Mouse (Mus musculus): ENCODE results near the gene Hddc3. TPM values are rescaled to one million over a fixed set of nuclear protein-coding genes. Genes with fewer than 3 reads are reported as not detected.

The Hddc3 gene
- polyA plus RNA-seq, 1 experiment = 57.7 TPM

DNA sequence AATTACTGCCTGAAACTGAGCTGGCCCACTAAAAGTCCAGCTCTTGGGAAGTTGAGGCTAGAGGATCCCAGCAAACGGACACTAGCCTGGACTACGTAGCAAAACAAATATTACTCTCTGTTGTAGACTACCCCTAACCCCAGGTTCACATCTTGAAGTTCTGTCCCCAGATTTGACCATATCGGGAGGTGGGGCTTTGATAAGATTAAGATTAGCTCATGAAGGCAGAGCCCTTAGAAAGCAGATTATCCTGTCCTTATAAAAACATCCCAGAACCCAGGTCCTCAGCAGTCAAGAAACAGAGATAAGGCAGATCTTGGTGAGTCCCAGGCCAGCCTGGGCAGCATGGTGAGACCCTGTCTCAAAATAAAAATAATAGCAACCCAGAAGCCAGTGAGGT lies 29.3 kb downstream of the Hddc3 start:
- Histone ChIP-seq H3K4me1 (ENCODE audit: control insufficient read depth, insufficient read depth, low read length) (peaks cover 23% of the 10 kb centered on the region), H3K27me3 (ENCODE audit: control insufficient read depth, insufficient read depth, low read length) (no peaks in the 10 kb centered on the region), H3K27ac (ENCODE audit: insufficient read depth, low read length) (no peak overlapping the region), H3K4me3 (replicated peaks; ENCODE audit: insufficient read depth, low read depth, low read length) (no peak overlapping the region)
- WGBS = 89% methylated on average over 3 of the region's 3 CpGs
- TF ChIP-seq CTCF (IDR thresholded peaks at IDR 0.05; ENCODE audit: borderline replicate concordance, insufficient read depth, low read depth, low read length) (no peak), POLR2A (IDR thresholded peaks at IDR 0.05; ENCODE audit: borderline replicate concordance, insufficient read depth, low read length) (no peak)
- DNase-seq = no peak

- no peak for DNase-seq
- peaks cover 18% of the 10 kb centered on the region for H3K4me1 ChIP-seq (ENCODE audit: control insufficient read depth, insufficient read depth, low read length)
- H3K27me3 ChIP-seq (ENCODE audit: control insufficient read depth, insufficient read depth, low read length) = no peaks in the 10 kb centered on the region
- H3K27ac ChIP-seq (ENCODE audit: insufficient read depth, low read length) = no peak overlapping the region
- TF ChIP-seq CTCF (IDR thresholded peaks at IDR 0.05; ENCODE audit: borderline replicate concordance, insufficient read depth, low read depth, low read length) = no peak
- TF ChIP-seq POLR2A (IDR thresholded peaks at IDR 0.05; ENCODE audit: borderline replicate concordance, insufficient read depth, low read length) = no peak
- 74% methylated on average over 2 of the region's 2 CpGs for whole genome bisulfite sequencing
- no peak overlapping the region for H3K4me3 ChIP-seq (replicated peaks; ENCODE audit: insufficient read depth, low read depth, low read length)
These were observed 29.8 kb downstream of the Hddc3 start for GRCm38 (mm10) chr7:80372667-80373066.

- TF ChIP-seq POLR2A (IDR thresholded peaks at IDR 0.05; ENCODE audit: borderline replicate concordance, insufficient read depth, low read length) (no peak), CTCF (IDR thresholded peaks at IDR 0.05; ENCODE audit: borderline replicate concordance, insufficient read depth, low read depth, low read length) (no peak)
- Histone ChIP-seq H3K4me3 (replicated peaks; ENCODE audit: insufficient read depth, low read depth, low read length) (no peak overlapping the region), H3K4me1 (ENCODE audit: control insufficient read depth, insufficient read depth, low read length) (peaks cover 11% of the 10 kb centered on the region), H3K27ac (ENCODE audit: insufficient read depth, low read length) (no peak overlapping the region), H3K27me3 (ENCODE audit: control insufficient read depth, insufficient read depth, low read length) (no peaks in the 10 kb centered on the region)
- DNase-seq = no peak
- 94% methylated on average over 4 of the region's 4 CpGs for WGBS
These were observed 30.4 kb downstream of the Hddc3 start for GRCm38 (mm10) chr7:80373352-80373751.

- no peak for DNase-seq
- Histone ChIP-seq H3K4me3 (replicated peaks; ENCODE audit: insufficient read depth, low read depth, low read length) (no peak overlapping the region), H3K4me1 (ENCODE audit: control insufficient read depth, insufficient read depth, low read length) (peaks cover 7% of the 10 kb centered on the region; the same call in 1 of the 2 replicates), H3K27me3 (ENCODE audit: control insufficient read depth, insufficient read depth, low read length) (no peaks in the 10 kb centered on the region), H3K27ac (ENCODE audit: insufficient read depth, low read length) (no peak overlapping the region)
- WGBS = 61% methylated on average over 12 of the region's 12 CpGs
- TF ChIP-seq POLR2A (IDR thresholded peaks at IDR 0.05; ENCODE audit: borderline replicate concordance, insufficient read depth, low read length) = no peak
- no peak for TF ChIP-seq CTCF (IDR thresholded peaks at IDR 0.05; ENCODE audit: borderline replicate concordance, insufficient read depth, low read depth, low read length)
These were observed 30.9 kb downstream of the Hddc3 start for GRCm38 (mm10) chr7:80373850-80374249.

- Histone ChIP-seq H3K27me3 (ENCODE audit: control insufficient read depth, insufficient read depth, low read length) (no peaks in the 10 kb centered on the region), H3K4me3 (replicated peaks; ENCODE audit: insufficient read depth, low read depth, low read length) (no peak overlapping the region), H3K4me1 (ENCODE audit: control insufficient read depth, insufficient read depth, low read length) (peaks cover 2% of the 10 kb centered on the region; the same call in 1 of the 2 replicates), H3K27ac (ENCODE audit: insufficient read depth, low read length) (no peak overlapping the region)
- DNase-seq = no peak
- TF ChIP-seq POLR2A (IDR thresholded peaks at IDR 0.05; ENCODE audit: borderline replicate concordance, insufficient read depth, low read length) (no peak), CTCF (IDR thresholded peaks at IDR 0.05; ENCODE audit: borderline replicate concordance, insufficient read depth, low read depth, low read length) (no peak)
- WGBS = 69% methylated on average over 3 of the region's 3 CpGs
These were observed 31.4 kb downstream of the Hddc3 start for GRCm38 (mm10) chr7:80374280-80374679.

- TF ChIP-seq CTCF (IDR thresholded peaks at IDR 0.05; ENCODE audit: borderline replicate concordance, insufficient read depth, low read depth, low read length) (no peak), POLR2A (IDR thresholded peaks at IDR 0.05; ENCODE audit: borderline replicate concordance, insufficient read depth, low read length) (no peak)
- Histone ChIP-seq H3K27ac (ENCODE audit: insufficient read depth, low read length) (no peak overlapping the region), H3K4me1 (ENCODE audit: control insufficient read depth, insufficient read depth, low read length) (no peaks in the 10 kb centered on the region), H3K27me3 (ENCODE audit: control insufficient read depth, insufficient read depth, low read length) (no peaks in the 10 kb centered on the region), H3K4me3 (replicated peaks; ENCODE audit: insufficient read depth, low read depth, low read length) (no peak overlapping the region)
- DNase-seq = no peak
- 97% methylated on average over 3 of the region's 3 CpGs for WGBS
These were observed 31.8 kb downstream of the Hddc3 start for GRCm38 (mm10) chr7:80374733-80375132.

- H3K27me3 ChIP-seq (ENCODE audit: control insufficient read depth, insufficient read depth, low read length) = no peaks in the 10 kb centered on the region
- 92% methylated on average over 9 of the region's 9 CpGs for WGBS
- H3K4me3 ChIP-seq (replicated peaks; ENCODE audit: insufficient read depth, low read depth, low read length) = no peak overlapping the region
- DNase-seq = no peak
- H3K4me1 ChIP-seq (ENCODE audit: control insufficient read depth, insufficient read depth, low read length) = no peaks in the 10 kb centered on the region
- no peak for TF ChIP-seq CTCF (IDR thresholded peaks at IDR 0.05; ENCODE audit: borderline replicate concordance, insufficient read depth, low read depth, low read length)
- TF ChIP-seq POLR2A (IDR thresholded peaks at IDR 0.05; ENCODE audit: borderline replicate concordance, insufficient read depth, low read length) = no peak
- no peak overlapping the region for H3K27ac ChIP-seq (ENCODE audit: insufficient read depth, low read length)
These were observed 32.6 kb downstream of the Hddc3 start for GRCm38 (mm10) chr7:80375376-80376039.

GRCm38 (mm10) chr7:80376192-80376591 lies 33.3 kb downstream of the Hddc3 start:
- TF ChIP-seq POLR2A (IDR thresholded peaks at IDR 0.05; ENCODE audit: borderline replicate concordance, insufficient read depth, low read length) (no peak), CTCF (IDR thresholded peaks at IDR 0.05; ENCODE audit: borderline replicate concordance, insufficient read depth, low read depth, low read length) (no peak)
- H3K4me1 ChIP-seq (ENCODE audit: control insufficient read depth, insufficient read depth, low read length) = no peaks in the 10 kb centered on the region
- H3K4me3 ChIP-seq (replicated peaks; ENCODE audit: insufficient read depth, low read depth, low read length) = no peak overlapping the region
- no peak for DNase-seq
- 51% methylated on average over 10 of the region's 10 CpGs for WGBS
- no peaks in the 10 kb centered on the region for H3K27me3 ChIP-seq (ENCODE audit: control insufficient read depth, insufficient read depth, low read length)
- H3K27ac ChIP-seq (ENCODE audit: insufficient read depth, low read length) = no peak overlapping the region
